In the genomic region with DNA sequence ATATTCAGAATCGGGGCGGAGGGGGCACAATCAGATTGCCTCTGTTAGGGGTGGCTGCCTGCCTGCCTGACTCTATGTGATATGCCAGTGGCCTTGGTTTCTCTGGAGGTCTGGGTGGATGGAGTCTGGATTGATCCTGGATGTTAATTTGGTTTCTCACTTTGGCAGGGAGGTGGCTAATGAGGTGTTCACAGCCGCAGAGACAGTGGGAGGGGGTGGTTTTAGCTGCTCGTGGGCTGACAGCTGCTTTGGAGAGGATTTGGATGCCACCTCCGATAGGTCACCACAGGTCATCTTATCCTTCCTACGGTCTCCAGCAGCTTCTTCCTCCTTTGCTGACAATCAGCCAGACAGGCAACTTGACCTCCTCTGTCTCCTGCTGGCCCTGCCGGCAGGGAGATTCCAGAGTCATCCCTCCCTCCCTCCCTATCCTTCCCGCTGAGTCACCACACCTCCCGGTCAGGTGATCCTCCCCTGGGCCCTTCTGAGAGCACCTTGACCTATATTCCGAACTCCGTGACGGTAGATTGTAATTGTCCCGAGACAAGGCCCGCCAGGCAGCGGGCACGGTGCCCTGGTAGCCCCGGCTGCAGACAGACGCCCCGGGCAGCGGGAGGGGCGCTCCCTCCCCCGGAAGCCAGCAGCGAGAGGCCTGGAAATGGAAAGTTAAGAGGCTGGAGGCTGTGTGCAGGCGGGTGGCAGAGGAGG, we compare ENCODE assay signal across 7 mouse cellular contexts. TPM values are rescaled to one million over a fixed set of nuclear protein-coding genes. Genes with fewer than 3 reads are reported as not detected.
A peak's percentile ranks its signal among the peaks of the same experiment; 100 is the strongest.
DNase-seq lines count a peak whose midpoint lies in the region; ATAC-seq and TF ChIP-seq lines count a peak whose summit lies in the region.

No protein-coding gene starts in this region.

- peaks cover 14% of the 10 kb centered on the region for H3K4me1 ChIP-seq in embryonic facial prominence, embryonic 11.5 days (ENCODE audit: control insufficient read depth, insufficient read depth, low read length)
- H3K4me1 ChIP-seq in heart, adult 2 months (ENCODE audit: control insufficient read depth, insufficient read depth, low read length), result peaks cover 14% of the 10 kb centered on the region
- peaks cover 14% of the 10 kb centered on the region; the same call in 1 of the 2 replicates for H3K4me1 ChIP-seq in kidney, adult 2 months (ENCODE audit: control insufficient read depth, insufficient read depth, low read length)
- H3K4me1 ChIP-seq in limb, embryonic 12.5 days (replicated peaks), result peaks cover 24% of the 10 kb centered on the region
- H3K4me1 ChIP-seq in midbrain, embryonic 13.5 days (replicated peaks), result peaks cover 26% of the 10 kb centered on the region

- peak overlapping the region; percentile 78 for H3K27ac ChIP-seq in embryonic facial prominence, embryonic 11.5 days (replicated peaks; ENCODE audit: low read depth, low read length)
- peak overlapping the region; percentile 95 for H3K27ac ChIP-seq in heart, adult 2 months
- peak overlapping the region; percentile 72 for H3K27ac ChIP-seq in kidney, adult 2 months (ENCODE audit: insufficient read depth, low read depth, low read length)
- H3K27ac ChIP-seq in limb, embryonic 12.5 days, result peak overlapping the region; percentile 92
- H3K27ac ChIP-seq in midbrain, embryonic 13.5 days, result peak overlapping the region; percentile 88

- H3K4me2 ChIP-seq in embryonic facial prominence, embryonic 11.5 days (ENCODE audit: low read depth, low read length), result peak overlapping the region; percentile 84
- H3K4me2 ChIP-seq in limb, embryonic 12.5 days, result peak overlapping the region; percentile 74
- H3K4me2 ChIP-seq in midbrain, embryonic 13.5 days (replicated peaks), result peak overlapping the region; percentile 74

- no peak for TF ChIP-seq CTCF in heart, adult 2 months (IDR thresholded peaks at IDR 0.05)
- no peak for TF ChIP-seq CTCF in kidney, adult 2 months (conservative IDR thresholded peaks at IDR 0.05; ENCODE audit: insufficient read depth, insufficient read length, low read depth, low read length)

- DNase-seq in adrenal gland, adult 8-10 months, result peak; percentile 88
- DNase-seq in embryonic facial prominence, embryonic 11.5 days (ENCODE audit: low spot score), result peak; percentile 48
- DNase-seq in heart, adult 2 months, result peak; percentile 87 to 91
- DNase-seq in kidney, adult 2 months, result peak; percentile 96
- DNase-seq in spleen, adult 18-20 months, result peak; percentile 51 to 59

- TF ChIP-seq EP300 in heart, adult 2 months (IDR thresholded peaks at IDR 0.05; ENCODE audit: insufficient read depth, low read depth, low read length), result 0 out of 2 replicates have a peak, but pooled peaks have one; percentile 55

- WGBS in embryonic facial prominence, embryonic 11.5 days, result 1% methylated on average over 24 of the region's 24 CpGs
- WGBS in heart, adult 2 months, result 3% methylated on average over 24 of the region's 24 CpGs
- WGBS in kidney, adult 2 months, result 2% methylated on average over 24 of the region's 24 CpGs
- WGBS in limb, embryonic 12.5 days, result 1% methylated on average over 24 of the region's 24 CpGs
- 2% methylated on average over 23 of the region's 24 CpGs for WGBS in midbrain, embryonic 13.5 days

- H3K4me3 ChIP-seq in embryonic facial prominence, embryonic 11.5 days (ENCODE audit: low read depth, low read length), result peak overlapping the region; percentile 40
- H3K4me3 ChIP-seq in heart, adult 2 months, result peak overlapping the region; percentile 55
- H3K4me3 ChIP-seq in kidney, adult 2 months (ENCODE audit: insufficient read depth, low read depth, low read length), result peak overlapping the region; percentile 55
- peak overlapping the region; percentile 45 for H3K4me3 ChIP-seq in limb, embryonic 12.5 days (replicated peaks)
- peak overlapping the region; percentile 40 for H3K4me3 ChIP-seq in midbrain, embryonic 13.5 days (replicated peaks)

- no peaks in the 10 kb centered on the region for H3K27me3 ChIP-seq in embryonic facial prominence, embryonic 11.5 days (ENCODE audit: control insufficient read depth, insufficient read depth, low read length)
- H3K27me3 ChIP-seq in heart, adult 2 months (ENCODE audit: control insufficient read depth, insufficient read depth, low read length), result no peaks in the 10 kb centered on the region
- no peaks in the 10 kb centered on the region for H3K27me3 ChIP-seq in kidney, adult 2 months (replicated peaks; ENCODE audit: control insufficient read depth, insufficient read depth, low read length)
- H3K27me3 ChIP-seq in limb, embryonic 12.5 days, result no peaks in the 10 kb centered on the region
- H3K27me3 ChIP-seq in midbrain, embryonic 13.5 days, result 0 out of 2 replicates have a peak, but pooled peaks cover 3% of the 10 kb centered on the region

- H3K9me3 ChIP-seq in embryonic facial prominence, embryonic 11.5 days (replicated peaks; ENCODE audit: control insufficient read depth, low read length), result no peaks in the 10 kb centered on the region
- H3K9me3 ChIP-seq in limb, embryonic 12.5 days, result no peaks in the 10 kb centered on the region
- no peaks in the 10 kb centered on the region for H3K9me3 ChIP-seq in midbrain, embryonic 13.5 days

- H3K79me2 ChIP-seq in heart, adult 2 months (replicated peaks; ENCODE audit: control insufficient read depth, insufficient read depth, low read length), result peaks cover 6% of the 10 kb centered on the region

- ATAC-seq in embryonic facial prominence, embryonic 11.5 days (replicated peaks; ENCODE audit: insufficient number of reproducible peaks, low FRiP score, low TSS enrichment, low read depth), result peak; percentile 20
- 0 out of 2 replicates have a peak, but pooled peaks have one; percentile 22 for ATAC-seq in limb, embryonic 12.5 days (ENCODE audit: insufficient number of reproducible peaks, insufficient read depth, low FRiP score, low TSS enrichment, low read depth)
- peak; percentile 69 for ATAC-seq in midbrain, embryonic 13.5 days

- intact Hi-C loops in heart, adult 2 months (cut with DNase I), result loop anchor here (1.0 to 2.0 kb wide), 4 partner anchors 8 to 48 kb away; a partner anchor contains a TSS

- peak overlapping the region; percentile 59 for H3K9ac ChIP-seq in embryonic facial prominence, embryonic 11.5 days (replicated peaks; ENCODE audit: low read length)
- peak overlapping the region; percentile 58 for H3K9ac ChIP-seq in heart, adult 2 months (ENCODE audit: low read depth, low read length)
- peak overlapping the region; percentile 60 for H3K9ac ChIP-seq in limb, embryonic 12.5 days (replicated peaks)
- peak overlapping the region; percentile 65 for H3K9ac ChIP-seq in midbrain, embryonic 13.5 days (replicated peaks)

- no peaks in the 10 kb centered on the region for H3K36me3 ChIP-seq in embryonic facial prominence, embryonic 11.5 days (replicated peaks; ENCODE audit: control insufficient read depth, insufficient read depth, low read depth, low read length)
- H3K36me3 ChIP-seq in heart, adult 2 months (ENCODE audit: control insufficient read depth, insufficient read depth, low read length), result no peaks in the 10 kb centered on the region
- H3K36me3 ChIP-seq in kidney, adult 2 months (ENCODE audit: control insufficient read depth, insufficient read depth, low read length), result no peaks in the 10 kb centered on the region
- no peaks in the 10 kb centered on the region for H3K36me3 ChIP-seq in limb, embryonic 12.5 days
- no peaks in the 10 kb centered on the region for H3K36me3 ChIP-seq in midbrain, embryonic 13.5 days

- no peak; the same call in 1 of the 2 replicates for TF ChIP-seq POLR2A in heart, adult 2 months (IDR thresholded peaks at IDR 0.05; ENCODE audit: insufficient read depth, low read depth, low read length)
- no peak for TF ChIP-seq POLR2A in kidney, adult 2 months (IDR thresholded peaks at IDR 0.05; ENCODE audit: low read depth, low read length)

RNA-seq across cellular contexts. Expression of a gene that starts 48.7 kb away (rescaled TPM):
- total RNA-seq in adrenal gland, adult 8-10 months (2022), result 100 to 1,000 TPM in 2 of 4 experiments, 10 to 100 TPM in 2; 62.9 to 122 (median 86.9) TPM
- 37.1 and 38.9 TPM in 2 replicates for polyA plus RNA-seq in embryonic facial prominence, embryonic 11.5 days (2014; fragmentation: Nextera tagmentation; extraction: Ambion mirVana)
- total RNA-seq in heart, adult 2 months (2021), result 10 to 100 TPM; 43.5 to 49.7 TPM
- polyA plus RNA-seq in heart, adult 2 months (2012; rRNA removed), result 54.4 and 54.6 TPM in 2 replicates
- 224 and 271 TPM in 2 replicates for polyA plus RNA-seq in kidney, adult 2 months (2012; rRNA removed)
- polyA plus RNA-seq in limb, embryonic 12.5 days (2016; fragmentation: Nextera tagmentation; extraction: Ambion mirVana), result 81.2 and 81.9 TPM in 2 replicates
- 61.1 and 69.6 TPM in 2 replicates for polyA plus RNA-seq in midbrain, embryonic 13.5 days (2015; fragmentation: Nextera tagmentation; extraction: Ambion mirVana)

RNA-seq across cellular contexts. Expression of a gene that starts 59.7 kb away (rescaled TPM):
- total RNA-seq in adrenal gland, adult 8-10 months (2022), result under 1 TPM in 1 of 4 experiments, not detected in 3; 0.30 TPM
- polyA plus RNA-seq in embryonic facial prominence, embryonic 11.5 days (2014; fragmentation: Nextera tagmentation; extraction: Ambion mirVana), result not detected in 2 replicates
- total RNA-seq in heart, adult 2 months (2021), result not detected
- 1.2 TPM in 1 of 2 replicates, not detected in the other for polyA plus RNA-seq in heart, adult 2 months (2012; rRNA removed)
- polyA plus RNA-seq in kidney, adult 2 months (2012; rRNA removed), result 0.16 and 0.24 TPM in 2 replicates
- not detected in 2 replicates for polyA plus RNA-seq in limb, embryonic 12.5 days (2016; fragmentation: Nextera tagmentation; extraction: Ambion mirVana)
- polyA plus RNA-seq in midbrain, embryonic 13.5 days (2015; fragmentation: Nextera tagmentation; extraction: Ambion mirVana), result not detected in 2 replicates

Comparison
In these comparisons a context has a peak if more than half of its experiments do, and no peak if none do; other contexts are left out.
1. Peak in every context shown above with its lines: DNase-seq, ATAC-seq, H3K4me3 ChIP-seq and H3K27ac ChIP-seq.